Mouse (Mus musculus) right cerebral cortex, postnatal 14 days (tissue): Measurements from ENCODE around the gene Fgfr2.

ENCODE experiments used
- DNase-seq: peaks from one replicate; pipeline ENCODE4 v3.0.0; 2022

Gene Fgfr2

DNA sequence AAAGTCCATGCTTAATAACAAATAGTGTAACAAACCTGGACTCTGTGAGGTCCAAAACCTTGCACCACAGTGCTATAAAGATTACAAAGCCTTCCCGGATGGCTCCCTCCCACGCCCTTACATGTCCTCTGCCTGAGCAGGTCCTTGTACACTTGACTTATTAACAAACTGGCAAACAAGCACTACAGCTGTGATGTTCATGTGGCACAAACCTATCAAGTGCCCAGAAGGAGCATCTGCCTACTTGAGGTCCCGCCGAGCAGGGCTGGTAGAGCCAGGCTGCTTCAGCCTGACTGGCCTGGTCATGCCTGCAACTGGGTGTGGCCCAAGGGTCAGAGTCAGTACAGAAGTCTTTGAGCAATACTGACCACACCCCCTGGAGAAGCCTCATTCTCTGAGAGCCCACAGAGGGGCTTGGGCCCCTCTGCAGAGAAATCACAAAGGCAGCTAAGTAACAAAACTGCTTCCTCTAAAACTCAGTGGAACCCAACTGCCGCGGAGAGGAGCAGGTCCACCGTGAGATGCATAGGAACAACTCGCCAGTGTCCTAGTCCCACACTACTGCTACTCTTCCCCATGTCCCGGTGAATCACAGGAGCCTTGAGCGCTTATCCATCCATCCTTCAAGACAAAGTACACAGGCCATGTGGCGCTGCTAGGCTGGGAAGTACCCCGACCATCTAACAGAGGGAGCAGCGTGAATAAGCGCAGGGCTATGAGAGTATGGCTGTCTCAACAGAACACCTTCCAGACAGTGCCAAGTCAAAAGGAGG lies 332.5 kb downstream of the Fgfr2 start:
- DNase-seq: no peak

- peak; percentile 63 for DNase-seq
Observed at GRCm38 (mm10) chr7:132788826-132789225, 334.3 kb downstream of the Fgfr2 start.

DNA sequence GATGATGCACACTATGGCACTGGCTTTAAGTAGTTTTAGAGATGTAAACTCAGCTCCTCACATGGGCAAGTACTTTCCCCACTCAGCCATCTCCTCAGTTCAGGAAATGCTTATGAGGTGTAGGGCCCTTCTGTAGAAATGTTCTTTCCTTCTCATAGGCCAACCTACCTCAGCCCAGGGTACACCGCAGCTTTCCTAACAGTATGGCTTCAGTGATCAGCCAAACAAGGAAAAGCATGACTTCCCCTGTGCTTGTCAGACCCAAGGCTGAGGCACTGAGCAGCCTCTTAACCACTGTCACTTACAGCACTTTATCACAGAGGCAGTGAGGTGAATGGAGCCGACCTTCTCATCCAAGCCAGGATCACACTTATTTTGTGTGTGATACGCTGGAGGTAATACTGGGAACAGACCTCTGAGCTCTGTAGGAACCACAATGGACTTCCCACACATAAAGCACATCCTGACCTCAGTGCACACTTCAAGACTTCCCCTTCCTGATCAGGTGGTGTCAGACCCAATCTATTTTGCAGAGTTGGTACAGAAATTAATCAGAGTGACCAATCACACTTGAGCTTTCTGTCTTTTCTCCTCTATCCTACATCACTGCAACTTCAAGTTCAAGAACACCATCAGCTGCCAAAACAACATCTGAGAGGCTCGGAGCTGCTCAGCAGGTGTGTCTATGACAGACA lies 335.5 kb downstream of the Fgfr2 start:
- no peak for DNase-seq

GRCm38 (mm10) chr7:132787022-132787421 lies 336.1 kb downstream of the Fgfr2 start:
- DNase-seq: no peak

GRCm38 (mm10) chr7:132786522-132786921 lies 336.6 kb downstream of the Fgfr2 start:
- DNase-seq: no peak

- DNase-seq: no peak
Observed at GRCm38 (mm10) chr7:132786011-132786410, 337.1 kb downstream of the Fgfr2 start.

DNA sequence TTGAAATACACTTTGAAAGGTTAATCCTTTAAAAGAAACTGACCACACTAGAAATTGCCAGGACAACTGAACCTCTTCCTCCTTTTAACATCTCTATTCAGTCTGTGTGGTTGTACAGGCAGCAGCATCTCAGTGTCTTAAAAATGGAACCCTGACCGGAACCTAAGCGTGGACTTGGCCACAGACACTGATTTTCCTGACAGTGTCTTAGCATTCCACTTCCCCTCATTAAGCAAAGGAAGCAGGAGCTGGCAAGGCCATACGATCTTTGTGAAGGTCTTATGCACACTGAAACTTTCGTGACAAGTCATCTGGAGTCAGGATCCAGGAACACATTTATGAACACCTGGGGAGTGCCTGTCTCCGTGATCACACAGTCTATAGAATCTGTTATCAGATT lies 339.0 kb downstream of the Fgfr2 start:
- no peak for DNase-seq

GRCm38 (mm10) chr7:132781850-132782249 lies 341.3 kb downstream of the Fgfr2 start:
- no peak for DNase-seq

- no peak for DNase-seq
Observed at GRCm38 (mm10) chr7:132781130-132781814, 341.9 kb downstream of the Fgfr2 start.

GRCm38 (mm10) chr7:132780611-132781010 lies 342.5 kb downstream of the Fgfr2 start:
- no peak for DNase-seq

DNA sequence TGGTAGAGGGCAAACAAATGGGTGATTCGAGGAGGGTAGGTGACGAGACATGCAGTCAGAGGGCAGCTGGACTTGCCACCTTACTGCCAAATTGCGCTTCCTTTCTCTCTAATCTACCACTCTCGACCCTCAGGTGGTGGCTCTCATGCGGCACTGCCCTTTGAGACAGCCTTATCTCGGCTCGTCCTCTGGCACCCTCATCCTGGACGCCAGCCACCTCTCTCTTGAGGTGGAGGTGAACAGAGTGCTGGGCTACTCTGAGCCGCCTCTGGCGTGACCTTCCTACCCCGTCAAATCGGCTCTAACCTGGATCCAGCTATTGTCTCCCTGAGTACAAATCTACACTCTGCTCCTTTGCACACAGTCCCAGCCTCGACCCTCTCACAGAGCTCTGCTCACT lies 344.5 kb downstream of the Fgfr2 start:
- DNase-seq: no peak

GRCm38 (mm10) chr7:132777728-132778453 lies 345.3 kb downstream of the Fgfr2 start:
- no peak for DNase-seq

- no peak for DNase-seq
Observed at GRCm38 (mm10) chr7:132777117-132777516, 346.0 kb downstream of the Fgfr2 start.

DNA sequence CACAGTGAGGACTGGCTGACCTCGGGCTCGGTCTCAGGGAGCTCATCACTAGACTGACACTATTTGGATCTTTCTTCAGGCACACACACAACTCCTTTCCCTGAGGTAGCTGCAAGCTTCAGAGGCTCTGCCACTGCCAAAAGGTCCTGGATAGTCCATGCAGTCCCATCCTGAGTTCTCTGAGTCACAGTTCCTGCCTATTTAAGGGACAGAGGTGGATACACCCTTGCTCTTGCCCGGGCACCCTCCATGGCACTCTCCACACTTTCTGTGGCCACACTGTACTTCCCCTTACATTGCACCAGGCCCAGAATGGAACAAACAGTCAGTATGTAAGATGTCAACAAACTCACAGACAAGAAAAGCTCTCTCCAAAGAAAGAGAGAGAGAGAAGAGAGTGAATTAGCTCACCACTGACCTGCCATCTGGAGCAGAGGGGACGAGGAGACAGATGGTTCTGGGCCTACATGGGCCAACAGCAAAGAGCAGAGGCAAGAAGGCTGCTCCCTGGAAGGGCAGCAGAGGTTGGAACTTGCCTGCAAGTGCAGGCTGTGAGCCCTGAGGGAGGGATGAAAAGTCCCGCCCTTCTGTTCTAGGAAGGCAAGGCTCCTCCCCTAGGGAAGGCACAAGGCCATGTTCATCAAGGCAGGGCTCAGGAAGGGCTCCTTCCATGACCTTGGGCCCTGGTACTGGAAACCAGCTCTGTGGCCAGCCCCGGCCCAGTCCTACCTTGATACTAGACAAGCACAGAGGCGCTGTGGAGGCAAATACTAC lies 346.6 kb downstream of the Fgfr2 start:
- no peak for DNase-seq

- DNase-seq: no peak
Observed at GRCm38 (mm10) chr7:132775922-132776321, 347.2 kb downstream of the Fgfr2 start.

- DNase-seq: no peak
Observed at GRCm38 (mm10) chr7:132775333-132775732, 347.8 kb downstream of the Fgfr2 start.

- no peak for DNase-seq
Observed at GRCm38 (mm10) chr7:132773011-132773705, 350.0 kb downstream of the Fgfr2 start.

GRCm38 (mm10) chr7:132772440-132772839 lies 350.7 kb downstream of the Fgfr2 start:
- no peak for DNase-seq

DNA sequence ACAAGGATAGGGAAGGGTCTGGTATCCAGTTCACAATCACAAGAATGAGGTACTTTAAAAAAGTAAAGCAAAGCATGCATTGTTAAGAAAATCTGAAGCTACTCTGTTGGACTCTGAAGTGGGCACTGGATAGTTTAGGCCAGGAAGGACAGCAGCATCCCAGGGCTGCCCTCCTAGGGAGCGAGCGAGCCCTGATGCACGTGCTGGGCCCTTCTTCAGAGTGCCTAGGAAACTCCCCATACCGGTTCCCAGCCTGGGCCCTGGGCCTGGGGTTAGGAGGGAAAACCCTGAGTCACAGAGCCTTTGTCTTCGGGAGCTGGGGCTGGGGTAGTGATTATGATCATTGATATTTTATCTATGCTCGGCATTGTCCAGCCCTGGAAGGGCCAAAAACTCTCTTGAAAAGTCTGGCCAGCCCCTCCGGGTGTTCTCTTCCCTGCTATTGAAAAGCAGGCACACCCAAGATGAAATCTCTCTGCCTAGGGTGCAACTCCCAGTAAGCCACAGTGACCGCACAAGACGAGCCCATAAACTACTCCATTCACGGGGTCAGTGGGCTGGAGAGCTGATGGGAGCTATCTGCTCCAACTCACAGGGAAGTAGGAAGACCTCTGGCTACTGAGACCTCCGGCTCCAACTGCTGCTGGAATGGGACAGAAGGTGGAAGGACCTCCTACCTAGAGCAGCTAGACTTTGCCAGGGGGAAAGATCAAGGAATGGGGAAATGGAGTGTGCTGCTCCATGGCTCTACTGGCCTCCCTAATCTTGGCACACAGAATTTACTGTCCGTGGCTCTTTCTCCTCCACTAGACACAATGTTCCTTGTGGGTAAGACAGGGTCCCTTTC lies 354.4 kb downstream of the Fgfr2 start:
- no peak for DNase-seq

DNA sequence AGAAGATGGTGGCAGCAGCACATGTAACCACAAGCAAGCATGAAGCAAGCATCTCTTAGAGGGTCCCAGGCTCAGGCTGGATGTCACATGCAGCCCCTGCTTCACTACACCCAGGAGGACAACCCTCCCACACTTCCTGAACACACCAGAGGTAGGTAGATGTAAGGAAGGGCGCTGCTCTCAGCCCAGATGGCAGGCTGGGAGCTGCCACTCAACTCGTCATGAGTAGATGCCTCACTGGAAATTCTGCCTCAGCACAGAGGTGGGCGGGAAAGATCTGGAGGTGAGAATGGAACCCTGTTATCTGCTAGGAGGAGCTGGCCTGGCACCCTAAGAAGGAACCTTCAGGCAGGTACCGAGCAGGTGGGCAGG lies 355.2 kb downstream of the Fgfr2 start:
- DNase-seq: no peak
